24 mouse cellular contexts compared by ENCODE assay signal in the genomic region with DNA sequence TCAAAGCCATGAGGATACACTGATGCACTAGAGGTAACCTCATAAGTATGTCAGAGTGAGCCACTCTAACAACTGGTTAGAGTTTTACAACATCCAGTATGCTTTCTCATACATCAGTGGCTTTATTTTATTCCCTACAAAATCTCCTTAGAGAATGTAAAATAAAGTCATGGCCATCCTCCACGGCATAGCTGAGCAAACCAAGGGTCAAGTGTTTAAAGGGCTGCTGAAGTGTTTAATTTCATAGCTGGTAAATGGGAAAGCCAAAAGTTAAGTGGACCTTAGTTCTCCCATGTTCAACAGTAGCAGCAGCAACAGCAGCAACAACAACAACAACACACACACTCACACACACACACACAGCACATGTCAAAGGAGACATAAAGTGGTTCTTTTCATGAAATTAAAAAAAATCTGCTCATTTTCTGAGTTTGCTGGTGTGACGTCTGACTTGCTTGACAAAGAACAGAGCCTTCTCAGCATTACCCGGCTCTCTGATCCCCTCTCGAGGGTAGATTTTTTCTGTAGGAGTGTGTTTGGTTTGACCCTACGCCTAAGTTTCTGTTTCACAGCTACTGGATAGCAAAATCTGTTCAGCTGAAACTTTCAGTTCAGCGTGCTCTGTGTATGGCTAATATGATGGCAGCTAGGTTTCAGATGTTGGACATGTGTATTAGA.
DNase-seq lines count a peak whose midpoint lies in the region; ATAC-seq lines count a peak whose summit lies in the region.
"Had no signal": no experiment of that assay in that cellular context is flagged by ENCODE, and none has a peak within 500 bp of the region (broad histone marks: within the 10 kb centered on the region; RNA-seq: fewer than 3 reads in every experiment).

No protein-coding gene starts in this region.

- H3K9me3 ChIP-seq in lung, embryonic 16.5 days (ENCODE audit: control insufficient read depth, low read length), result no peaks in the 10 kb centered on the region
- H3K9me3 ChIP-seq in embryonic facial prominence, embryonic 14.5 days (ENCODE audit: control insufficient read depth, low read length), result no peaks in the 10 kb centered on the region
- H3K9me3 ChIP-seq in intestine, embryonic 15.5 days, result no peaks in the 10 kb centered on the region
- H3K9me3 ChIP-seq: heart, embryonic 15.5 days; liver, embryonic 13.5 days; midbrain, embryonic 10.5 days; neural tube, embryonic 15.5 days had no signal

- no peak overlapping the region for H3K4me3 ChIP-seq in lung, embryonic 16.5 days (ENCODE audit: low read length)
- H3K4me3 ChIP-seq in embryonic facial prominence, embryonic 14.5 days (ENCODE audit: low read depth, low read length), result no peak overlapping the region
- H3K4me3 ChIP-seq in intestine, embryonic 15.5 days (replicated peaks), result no peak overlapping the region
- H3K4me3 ChIP-seq: heart, embryonic 15.5 days; liver, embryonic 13.5 days; midbrain, embryonic 10.5 days; neural tube, embryonic 15.5 days had no signal

- no peak overlapping the region for H3K27ac ChIP-seq in lung, embryonic 16.5 days (ENCODE audit: low read length)
- H3K27ac ChIP-seq in embryonic facial prominence, embryonic 14.5 days (replicated peaks; ENCODE audit: low read depth, low read length), result no peak overlapping the region
- H3K27ac ChIP-seq in intestine, embryonic 15.5 days, result no peak overlapping the region
- H3K27ac ChIP-seq: heart, embryonic 15.5 days; hindbrain, embryonic 14.5 days; liver, embryonic 13.5 days; midbrain, embryonic 10.5 days; neural tube, embryonic 15.5 days had no signal

- WGBS in lung, embryonic 16.5 days, result 45% methylated on average over 6 of the region's 6 CpGs
- 38% methylated on average over 6 of the region's 6 CpGs for WGBS in embryonic facial prominence, embryonic 14.5 days
- 41% methylated on average over 6 of the region's 6 CpGs for WGBS in intestine, embryonic 15.5 days

- H3K9ac ChIP-seq in lung, embryonic 16.5 days (ENCODE audit: low read length), result no peak overlapping the region
- H3K9ac ChIP-seq in embryonic facial prominence, embryonic 14.5 days (ENCODE audit: low read depth, low read length), result no peak overlapping the region
- no peak overlapping the region for H3K9ac ChIP-seq in intestine, embryonic 15.5 days
- H3K9ac ChIP-seq: heart, embryonic 15.5 days; hindbrain, embryonic 14.5 days; liver, embryonic 13.5 days; neural tube, embryonic 15.5 days had no signal

- no peaks in the 10 kb centered on the region for H3K27me3 ChIP-seq in lung, embryonic 16.5 days (ENCODE audit: control insufficient read depth, insufficient read depth, low read depth, low read length)
- no peaks in the 10 kb centered on the region for H3K27me3 ChIP-seq in embryonic facial prominence, embryonic 14.5 days (replicated peaks; ENCODE audit: control insufficient read depth, insufficient read depth, low read length)
- no peaks in the 10 kb centered on the region for H3K27me3 ChIP-seq in intestine, embryonic 15.5 days (replicated peaks)
- H3K27me3 ChIP-seq: heart, embryonic 15.5 days; liver, embryonic 13.5 days; neural tube, embryonic 15.5 days had no signal

- no peaks in the 10 kb centered on the region for H3K4me1 ChIP-seq in lung, embryonic 16.5 days (replicated peaks; ENCODE audit: control insufficient read depth, insufficient read depth, low read length)
- no peaks in the 10 kb centered on the region for H3K4me1 ChIP-seq in embryonic facial prominence, embryonic 14.5 days (ENCODE audit: control insufficient read depth, insufficient read depth, low read length)
- H3K4me1 ChIP-seq in intestine, embryonic 15.5 days (replicated peaks), result no peaks in the 10 kb centered on the region
- H3K4me1 ChIP-seq: heart, embryonic 15.5 days; liver, embryonic 13.5 days; midbrain, embryonic 10.5 days; neural tube, embryonic 15.5 days had no signal

- peak; percentile 80 for ATAC-seq in lung, embryonic 16.5 days (ENCODE audit: low read depth)
- ATAC-seq in embryonic facial prominence, embryonic 14.5 days (ENCODE audit: low read depth), result no peak
- ATAC-seq in intestine, embryonic 15.5 days, result no peak
- ATAC-seq: forebrain, embryonic 16.5 days; inflammation-experienced regulatory T-cells, adult 6 months had no signal

- H3K36me3 ChIP-seq in lung, embryonic 16.5 days (ENCODE audit: control insufficient read depth, insufficient read depth, low read length), result no peaks in the 10 kb centered on the region
- no peaks in the 10 kb centered on the region for H3K36me3 ChIP-seq in embryonic facial prominence, embryonic 14.5 days (ENCODE audit: control insufficient read depth, insufficient read depth, low read length)
- H3K36me3 ChIP-seq in intestine, embryonic 15.5 days, result no peaks in the 10 kb centered on the region
- H3K36me3 ChIP-seq: heart, embryonic 15.5 days; liver, embryonic 13.5 days; midbrain, embryonic 10.5 days; neural tube, embryonic 15.5 days had no signal

- DNase-seq in embryo, embryonic 11 days, result peak; percentile 15
- DNase-seq in embryo, embryonic 10 days (ENCODE audit: low spot score), result no peak
- no peak for DNase-seq in lung, adult 18-20 months
- peak; percentile 11 for DNase-seq in embryonic facial prominence, embryonic 14.5 days (ENCODE audit: low spot score)
- DNase-seq in yolk sac, embryonic 10.5 days (ENCODE audit: low spot score), result peak; percentile 23
- DNase-seq: adrenal gland, postnatal 36 days; cerebellum, adult 9-10 months; gastrocnemius, postnatal 25 days; heart, adult 18-20 months; heart, postnatal 4 days; kidney, adult 8-10 months; kidney, postnatal 25 days; layer of hippocampus, postnatal 36 days; liver, embryonic 13.5 days; thymus, adult 18-20 months; thymus, postnatal 36 days had no signal

- peak overlapping the region; percentile 24; the same call in 1 of the 2 replicates for H3K4me2 ChIP-seq in lung, embryonic 16.5 days (ENCODE audit: low read depth, low read length)
- no peak overlapping the region for H3K4me2 ChIP-seq in embryonic facial prominence, embryonic 14.5 days (ENCODE audit: low read depth, low read length)
- no peak overlapping the region for H3K4me2 ChIP-seq in intestine, embryonic 15.5 days (replicated peaks)
- H3K4me2 ChIP-seq: heart, embryonic 15.5 days; hindbrain, embryonic 14.5 days; liver, embryonic 13.5 days; neural tube, embryonic 15.5 days had no signal

Comparison
In these comparisons a context has a peak if more than half of its experiments do, and no peak if none do; other contexts are left out.
1. DNase-seq: peak in embryo, embryonic 11 days (single experiment), embryonic facial prominence, embryonic 14.5 days (single experiment) and yolk sac, embryonic 10.5 days (single experiment); none in embryo, embryonic 10 days (single experiment) and lung, adult 18-20 months (0 of 2).